Mouse (Mus musculus) c-Kit-positive CD71-positive TER-119-negative erythroid progenitor cells, embryonic 14.5 days (primary cell): ENCODE results near the gene Polh.
A peak's percentile ranks its signal among the peaks of the same experiment; 100 is the strongest.

Experiments
- DNase-seq: peaks from one replicate; pipeline ENCODE4 v3.0.0-alpha.2; 2013; ENCODE audit warnings: low read depth

Polh gene

DNA sequence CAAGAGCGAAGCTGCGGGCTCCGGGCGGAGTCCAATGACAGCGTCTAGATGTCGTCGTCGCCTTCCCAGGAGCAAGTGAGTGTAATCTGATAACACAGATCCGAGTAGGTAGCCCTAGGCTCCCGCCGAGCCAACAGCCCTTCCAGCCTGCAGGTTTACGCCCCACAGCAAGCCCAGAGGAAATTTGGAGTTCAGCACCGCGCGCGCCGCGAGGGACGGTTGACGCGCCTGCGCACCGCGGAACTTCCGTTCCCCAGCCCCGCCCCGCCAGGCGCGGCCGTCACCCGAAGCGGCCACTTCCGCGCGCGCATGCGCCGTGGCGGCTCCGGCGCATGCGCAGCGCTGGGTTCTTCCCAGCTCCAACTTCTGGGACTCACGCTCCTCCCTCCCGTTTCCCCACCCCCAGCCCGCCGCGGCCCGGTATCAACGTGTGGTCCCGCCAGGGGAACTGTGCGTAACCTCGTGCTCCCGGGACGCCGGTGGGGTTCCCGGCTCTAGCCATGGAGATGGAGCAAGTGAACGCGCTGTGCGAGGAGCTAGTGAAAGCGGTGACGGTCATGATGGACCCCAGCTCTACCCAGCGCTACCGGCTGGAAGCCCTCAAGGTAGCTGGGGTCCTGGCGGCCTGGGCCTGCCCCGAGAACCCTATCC lies at the start of gene Polh, which contains the start of gene Xpo5:
Polh (minus strand) TSS at position 225 of the 651 bp plus-strand sequence.
Xpo5 (plus strand) TSS at position 362 of the 651 bp plus-strand sequence.
- peak; percentile 89 for DNase-seq

DNA sequence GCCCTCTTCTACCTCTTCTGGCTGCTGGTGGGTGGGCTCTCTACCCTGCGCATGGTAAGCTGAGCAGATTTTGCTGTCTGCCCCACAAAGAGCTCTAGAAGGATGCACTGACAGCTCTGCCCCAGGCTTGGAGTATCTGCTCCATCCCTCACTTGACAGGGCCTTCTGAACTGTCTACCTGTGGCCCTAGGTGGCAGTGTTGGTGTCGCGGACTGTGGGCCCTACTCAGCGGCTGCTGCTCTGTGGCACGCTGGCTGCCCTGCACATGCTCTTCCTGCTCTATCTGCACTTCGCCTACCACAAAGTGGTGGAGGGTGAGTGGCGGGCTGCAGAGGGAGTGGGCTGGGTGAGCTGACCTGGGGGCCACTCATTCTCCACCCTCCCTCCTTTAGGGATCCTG lies 48.7 kb upstream of the Polh start:
- DNase-seq: no peak

DNA sequence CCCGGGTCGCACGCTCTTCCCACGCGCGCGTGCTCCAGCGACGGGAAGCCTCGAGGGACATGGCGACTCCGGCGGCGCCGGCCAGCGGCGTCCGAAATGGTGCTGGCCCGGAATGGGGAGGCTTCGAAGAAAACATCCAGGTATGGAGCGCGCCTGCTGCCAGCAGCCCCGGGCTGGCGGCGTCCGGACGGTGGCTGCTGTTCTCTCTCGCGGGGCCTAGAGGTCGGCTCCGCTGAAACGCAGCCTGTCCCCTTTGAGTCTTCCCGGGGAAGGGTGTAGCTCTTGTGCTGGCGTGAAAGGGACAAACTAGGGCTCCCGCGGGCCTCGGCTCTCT lies 45.7 kb upstream of the Polh start:
- no peak for DNase-seq

DNA sequence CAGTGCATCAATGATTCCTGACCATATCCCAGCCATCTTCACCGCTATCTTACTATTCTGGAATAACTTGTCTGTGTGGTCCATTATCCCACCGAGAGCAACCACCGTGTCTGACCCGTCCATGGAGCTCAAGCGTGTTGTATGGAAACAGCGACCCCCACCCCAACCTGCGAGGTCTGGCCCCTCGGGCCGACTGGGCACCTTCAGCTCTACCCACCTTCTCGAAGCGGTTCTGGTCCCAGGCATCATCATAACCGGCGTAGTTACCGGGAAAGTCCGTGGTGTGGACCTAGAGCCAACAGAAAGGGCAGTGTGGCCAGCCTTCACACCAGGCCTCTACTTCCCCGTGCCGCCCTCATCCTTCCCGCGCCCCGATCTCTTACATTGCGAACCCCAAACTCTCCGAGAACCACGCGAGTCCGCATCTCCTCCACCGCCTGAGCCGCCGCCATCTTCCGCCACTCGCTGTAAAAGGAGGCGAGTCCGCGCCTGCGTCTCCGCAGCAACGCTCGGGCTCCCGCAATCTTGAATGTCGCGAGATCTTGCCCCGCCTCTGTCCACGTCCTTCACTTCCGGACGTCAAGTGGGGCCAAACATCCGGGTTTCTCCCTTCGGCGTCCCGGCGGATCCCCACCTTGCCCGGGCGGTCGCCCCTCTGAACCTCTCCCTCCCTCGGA lies 45.2 kb upstream of the Polh start, which contains the start of the genes Polr1c and Yipf3:
Polr1c (minus strand) TSS at position 543 of the 677 bp plus-strand sequence.
Yipf3 (plus strand) TSS at position 569 of the 677 bp plus-strand sequence.
- DNase-seq: peak; percentile 89

- no peak for DNase-seq
These were observed 42.1 kb upstream of the Polh start for GRCm38 (mm10) chr17:46244579-46244978.

DNA sequence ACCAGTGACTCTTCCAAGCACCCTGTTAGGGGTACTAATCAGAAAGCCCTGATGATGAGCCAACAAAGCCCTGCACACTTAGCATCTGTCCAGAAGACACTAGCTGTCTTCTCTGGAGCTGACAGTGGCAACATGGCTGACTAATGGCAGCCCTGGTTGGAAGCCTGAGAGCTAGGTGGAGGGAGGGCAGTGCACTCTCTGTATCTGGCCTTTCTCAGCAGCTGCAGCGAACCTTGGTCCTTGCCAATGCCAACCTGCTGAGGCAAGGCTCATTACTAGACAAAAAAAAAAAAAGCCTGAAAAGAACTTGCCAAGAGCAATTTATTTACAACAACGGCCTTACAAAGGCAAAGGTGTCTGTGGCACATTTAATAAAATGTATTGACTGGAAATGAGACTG lies 41.2 kb upstream of the Polh start:
- DNase-seq: no peak

GRCm38 (mm10) chr17:46242993-46243392 lies 40.5 kb upstream of the Polh start:
- no peak for DNase-seq

GRCm38 (mm10) chr17:46242274-46242673 lies 39.8 kb upstream of the Polh start:
- DNase-seq: no peak

- no peak for DNase-seq
These were observed 39.0 kb upstream of the Polh start for GRCm38 (mm10) chr17:46241471-46241870.

DNA sequence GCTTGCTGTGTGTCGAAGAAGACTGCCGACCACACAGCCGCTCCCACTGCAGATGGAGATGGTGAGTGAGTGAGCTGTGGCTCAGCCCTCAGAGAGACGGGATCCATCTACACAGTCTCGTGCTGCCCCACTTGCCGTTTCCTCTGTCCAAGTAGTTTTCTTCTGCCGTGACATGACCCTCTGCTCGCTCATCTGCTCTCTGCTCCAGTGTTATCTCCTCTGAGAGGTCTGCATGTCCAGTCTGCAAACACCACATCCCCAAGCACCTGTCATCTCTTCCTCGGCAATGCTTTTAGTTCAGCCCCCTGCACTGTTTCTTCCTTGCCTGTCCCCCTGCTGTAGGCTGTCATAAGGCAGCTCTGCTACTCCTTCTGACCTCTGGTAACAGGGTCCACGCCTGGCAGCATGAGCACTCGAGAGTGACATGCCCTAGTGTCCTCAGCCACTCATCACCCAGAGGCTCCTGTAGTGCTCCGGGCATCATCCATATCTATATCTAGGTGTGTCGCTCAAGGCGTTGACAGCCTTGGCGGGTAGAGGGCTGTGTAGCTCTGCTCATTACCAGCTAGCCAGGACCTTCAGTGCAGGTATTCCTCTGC lies 37.2 kb upstream of the Polh start:
- DNase-seq: no peak

DNA sequence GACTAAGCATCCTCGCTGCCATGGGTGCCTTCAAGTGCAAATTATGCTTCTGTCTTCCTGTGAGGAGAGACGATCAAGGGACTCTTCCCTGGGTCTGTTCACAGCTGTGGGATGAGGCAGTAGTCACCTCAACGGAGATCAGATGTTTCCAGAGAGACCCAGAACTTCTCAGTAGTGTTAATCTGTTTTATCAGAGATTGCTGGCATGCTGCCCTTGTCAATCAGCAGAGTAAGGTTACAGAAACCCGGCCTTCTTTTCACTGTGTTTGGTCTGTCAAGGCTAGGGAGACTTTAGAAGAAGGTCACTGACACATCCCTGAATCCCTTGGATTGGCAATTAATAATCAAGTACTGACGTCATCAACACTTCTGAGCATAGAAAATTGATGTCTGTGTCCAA lies 35.0 kb upstream of the Polh start:
- no peak for DNase-seq

GRCm38 (mm10) chr17:46237079-46237478 lies 34.6 kb upstream of the Polh start:
- peak; percentile 45 for DNase-seq

DNA sequence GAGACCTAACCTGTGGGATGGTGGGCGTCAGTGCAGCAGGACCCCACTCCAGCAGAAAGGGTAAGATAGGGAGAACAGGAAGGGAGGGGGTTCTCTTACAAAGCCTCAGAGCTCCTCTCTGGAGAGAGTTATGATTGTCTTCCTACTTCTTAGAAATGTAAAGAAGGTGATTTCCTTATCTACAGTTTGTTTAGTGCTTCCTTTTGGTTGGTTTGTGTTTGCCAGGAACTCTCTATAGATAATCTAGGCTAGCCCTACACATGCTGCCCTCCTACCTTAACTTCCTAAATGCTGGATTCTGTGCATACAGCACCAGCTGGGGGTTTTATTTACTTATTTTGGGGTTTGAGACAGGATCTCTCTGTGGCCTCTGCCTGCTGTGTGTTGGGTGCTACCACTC lies 33.6 kb upstream of the Polh start:
- DNase-seq: no peak

- no peak for DNase-seq
These were observed 25.1 kb upstream of the Polh start for GRCm38 (mm10) chr17:46227576-46227975.

- no peak for DNase-seq
These were observed 19.2 kb upstream of the Polh start for GRCm38 (mm10) chr17:46221601-46222000.

GRCm38 (mm10) chr17:46210550-46210949 lies 8.1 kb upstream of the Polh start:
- DNase-seq: no peak

DNA sequence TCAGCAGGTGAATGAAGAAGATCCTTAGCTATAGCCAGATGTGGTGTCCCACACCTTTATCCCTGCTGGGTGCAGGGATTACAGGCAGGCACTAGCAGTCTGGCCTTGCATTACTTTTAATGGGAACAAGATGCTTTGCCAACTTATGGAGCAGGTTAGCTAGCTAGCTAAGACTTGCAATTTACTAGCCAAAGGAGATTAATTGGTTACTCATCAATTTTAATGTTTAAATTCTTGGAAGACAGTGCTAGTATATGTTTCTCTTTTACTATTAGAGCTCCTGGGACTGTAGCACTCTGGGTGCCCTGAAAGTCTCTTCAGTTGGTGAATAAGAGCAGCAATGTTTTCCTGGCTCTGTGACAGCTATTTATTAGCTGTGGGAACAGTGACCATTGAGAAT lies 4.2 kb upstream of the Polh start:
- DNase-seq: no peak

DNA sequence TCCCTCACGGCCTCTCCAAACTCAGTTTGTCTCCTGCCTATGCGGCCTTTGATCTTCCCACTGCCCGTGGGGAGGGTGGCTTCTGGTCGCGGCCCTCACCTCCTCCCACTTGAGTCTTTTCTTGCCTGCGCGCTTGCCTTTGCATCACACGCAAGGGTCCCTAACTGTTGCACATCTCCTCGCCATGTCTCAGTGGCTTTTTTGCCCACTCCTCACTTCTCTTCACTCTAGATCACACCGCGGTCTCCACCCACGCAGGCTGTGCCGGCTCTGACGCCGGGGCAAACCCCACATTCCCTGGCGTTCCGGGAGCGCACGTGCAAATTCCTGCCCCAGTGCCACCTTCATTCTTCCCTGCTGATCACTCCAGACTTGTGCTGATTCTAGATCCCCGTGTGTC lies 633 bp upstream of the Polh start:
- DNase-seq: no peak

DNA sequence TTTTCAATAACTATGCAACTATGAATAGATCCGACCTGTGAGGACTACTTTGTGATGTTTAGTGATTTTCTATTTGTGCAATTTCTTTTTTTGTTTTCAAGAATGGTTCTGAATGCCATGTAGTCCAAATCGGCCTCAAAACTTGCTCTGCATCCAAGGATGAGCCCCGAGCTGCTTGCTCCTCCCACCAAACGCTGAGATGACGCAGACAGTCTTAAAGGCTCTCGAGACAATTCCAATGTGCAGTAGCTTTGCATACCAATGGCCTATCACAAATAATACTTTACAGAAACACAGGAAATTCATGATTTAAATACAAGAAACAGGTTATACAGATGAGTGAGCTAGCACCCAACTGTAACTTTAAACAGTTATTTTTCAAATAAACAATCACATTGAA lies 1.3 kb downstream of the Polh start:
- peak; percentile 30 for DNase-seq

DNA sequence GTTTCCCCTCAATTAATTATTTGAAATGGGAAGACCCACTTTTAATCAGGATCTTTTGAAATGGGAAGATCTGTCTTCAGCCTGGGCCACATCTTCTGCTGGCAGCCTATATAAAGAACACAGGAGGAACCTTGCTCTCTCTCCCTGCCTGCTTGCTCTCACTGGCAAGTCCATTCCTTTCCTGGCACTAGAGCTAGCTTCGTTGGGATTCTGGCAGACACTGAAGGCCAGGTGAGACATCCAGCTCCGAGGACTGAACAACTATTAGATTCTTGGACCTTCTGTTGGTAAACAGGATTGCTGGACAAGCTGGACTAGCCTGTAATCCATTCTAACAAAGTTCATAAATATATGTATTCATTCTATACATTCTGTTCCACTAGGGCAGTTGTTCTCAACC lies 13.6 kb downstream of the Polh start:
- DNase-seq: no peak

DNA sequence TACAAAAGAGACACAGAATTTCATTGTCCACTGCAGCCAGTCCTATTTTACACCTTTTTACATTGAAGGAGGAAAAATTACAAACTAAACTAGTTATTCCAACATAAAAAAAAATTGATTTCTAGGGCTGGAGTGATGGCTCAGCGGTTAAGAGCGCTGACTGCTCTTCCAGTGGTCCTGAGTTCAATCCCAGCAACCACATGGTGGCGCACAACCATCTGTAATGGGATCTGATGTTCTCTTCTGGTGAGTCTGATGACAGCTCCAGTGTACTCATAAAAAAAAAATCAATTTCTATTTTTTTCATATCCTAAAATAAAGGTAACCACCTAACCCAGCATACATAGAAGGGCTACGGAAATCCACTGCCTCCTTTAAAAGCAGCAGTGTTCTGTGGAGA lies 20.2 kb downstream of the Polh start:
- DNase-seq: no peak

GRCm38 (mm10) chr17:46170538-46170937 lies 31.9 kb downstream of the Polh start:
- no peak for DNase-seq

- no peak for DNase-seq
These were observed 33.7 kb downstream of the Polh start for GRCm38 (mm10) chr17:46168768-46169167.
